Mouse (Mus musculus): ENCODE results near the gene Col28a1. TPM values are rescaled to one million over a fixed set of nuclear protein-coding genes. Genes with fewer than 3 reads are reported as not detected.

Col28a1 gene
- polyA plus RNA-seq (2014; fragmentation: Nextera tagmentation; extraction: Ambion mirVana): 0.09 TPM in 1 of 2 replicates, not detected in the other

DNA sequence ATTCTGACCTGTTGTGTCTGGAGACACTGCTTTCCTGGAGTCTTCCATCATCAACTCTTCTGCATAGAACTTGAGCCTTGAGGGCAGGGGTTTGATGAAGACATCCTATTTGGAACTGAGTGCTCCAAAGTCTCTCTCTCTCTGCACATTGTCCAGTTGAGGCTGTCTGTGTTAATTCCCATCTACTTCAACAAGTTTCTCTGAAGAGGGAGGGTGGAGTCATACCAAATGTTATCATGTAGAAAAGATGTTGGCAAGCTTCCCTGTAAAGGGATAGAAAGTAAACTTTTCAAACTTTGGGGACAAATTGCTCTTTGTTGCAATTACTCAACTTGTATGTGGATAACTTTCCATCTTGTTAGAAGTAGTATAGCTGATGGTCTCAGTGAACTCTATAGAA lies at the start of gene Col28a1:
Col28a1 (minus strand) TSS at position 101 of the 400 bp plus-strand sequence.
- no peaks in the 10 kb centered on the region; the same call in 1 of the 2 replicates for H3K9me3 ChIP-seq (ENCODE audit: control insufficient read depth, low read length)
- ATAC-seq (replicated peaks; ENCODE audit: low FRiP score) (no peak), DNase-seq (ENCODE audit: low spot score) (no peak)
- no peak within 1 kb of the TSS for H3K4me2 ChIP-seq (ENCODE audit: low read depth, low read length, severe bottlenecking)
- H3K36me3 ChIP-seq (ENCODE audit: control insufficient read depth, insufficient read depth, low read length): no peaks in the 10 kb centered on the region
- H3K9ac ChIP-seq (ENCODE audit: low read length): no peak within 1 kb of the TSS
- no peaks in the 10 kb centered on the region for H3K27me3 ChIP-seq (ENCODE audit: control insufficient read depth, insufficient read depth, low read length)
- no peaks in the 10 kb centered on the region for H3K4me1 ChIP-seq (replicated peaks; ENCODE audit: control insufficient read depth, insufficient read depth, low read length)
- H3K27ac ChIP-seq (ENCODE audit: low read depth, low read length): no peak within 1 kb of the TSS
- H3K4me3 ChIP-seq (ENCODE audit: low read depth, low read length): no peak within 1 kb of the TSS

GRCm38 (mm10) chr6:8228596-8228995 lies 36.2 kb upstream of the Col28a1 start:
- H3K36me3 ChIP-seq (ENCODE audit: control insufficient read depth, insufficient read depth, low read length): no peaks in the 10 kb centered on the region
- no peak overlapping the region for H3K4me3 ChIP-seq (ENCODE audit: low read depth, low read length)
- ATAC-seq (replicated peaks; ENCODE audit: low FRiP score) (no peak), DNase-seq (ENCODE audit: low spot score) (no peak)
- H3K27ac ChIP-seq (ENCODE audit: low read depth, low read length): no peak overlapping the region
- H3K4me2 ChIP-seq (ENCODE audit: low read depth, low read length, severe bottlenecking): no peak overlapping the region
- no peaks in the 10 kb centered on the region for H3K27me3 ChIP-seq (ENCODE audit: control insufficient read depth, insufficient read depth, low read length)
- H3K4me1 ChIP-seq (replicated peaks; ENCODE audit: control insufficient read depth, insufficient read depth, low read length): no peaks in the 10 kb centered on the region
- no peaks in the 10 kb centered on the region for H3K9me3 ChIP-seq (ENCODE audit: control insufficient read depth, low read length)
- WGBS: 89% methylated on average over 3 of the region's 3 CpGs
- H3K9ac ChIP-seq (ENCODE audit: low read length): no peak overlapping the region

DNA sequence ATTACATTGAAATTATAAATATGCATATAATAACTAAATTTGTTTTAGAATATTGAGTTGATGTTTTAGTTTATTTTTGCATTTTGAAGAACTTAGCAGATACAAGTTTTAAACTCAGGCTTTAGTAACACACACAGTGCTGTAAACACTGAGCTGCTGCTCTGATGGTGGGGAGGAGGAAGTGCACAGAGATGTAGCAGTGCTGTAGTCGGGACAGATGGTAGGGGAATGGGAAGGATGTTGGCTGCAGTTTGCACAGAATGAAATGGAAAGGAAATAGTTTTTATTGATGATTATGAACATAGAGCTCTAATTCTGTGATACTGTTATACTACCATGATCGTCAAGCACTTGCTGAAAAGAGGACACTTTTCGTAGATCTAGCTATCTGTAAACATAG lies 34.6 kb upstream of the Col28a1 start:
- H3K9ac ChIP-seq (ENCODE audit: low read length): no peak overlapping the region
- H3K27me3 ChIP-seq (ENCODE audit: control insufficient read depth, insufficient read depth, low read length): no peaks in the 10 kb centered on the region
- 90% methylated on average over 3 of the region's 3 CpGs for WGBS
- H3K4me3 ChIP-seq (ENCODE audit: low read depth, low read length): no peak overlapping the region
- no peaks in the 10 kb centered on the region for H3K4me1 ChIP-seq (replicated peaks; ENCODE audit: control insufficient read depth, insufficient read depth, low read length)
- H3K27ac ChIP-seq (ENCODE audit: low read depth, low read length): no peak overlapping the region
- DNase-seq (ENCODE audit: low spot score) (no peak), ATAC-seq (replicated peaks; ENCODE audit: low FRiP score) (no peak)
- H3K9me3 ChIP-seq (ENCODE audit: control insufficient read depth, low read length): no peaks in the 10 kb centered on the region
- H3K4me2 ChIP-seq (ENCODE audit: low read depth, low read length, severe bottlenecking): no peak overlapping the region
- H3K36me3 ChIP-seq (ENCODE audit: control insufficient read depth, insufficient read depth, low read length): no peaks in the 10 kb centered on the region; the same call in 1 of the 2 replicates

DNA sequence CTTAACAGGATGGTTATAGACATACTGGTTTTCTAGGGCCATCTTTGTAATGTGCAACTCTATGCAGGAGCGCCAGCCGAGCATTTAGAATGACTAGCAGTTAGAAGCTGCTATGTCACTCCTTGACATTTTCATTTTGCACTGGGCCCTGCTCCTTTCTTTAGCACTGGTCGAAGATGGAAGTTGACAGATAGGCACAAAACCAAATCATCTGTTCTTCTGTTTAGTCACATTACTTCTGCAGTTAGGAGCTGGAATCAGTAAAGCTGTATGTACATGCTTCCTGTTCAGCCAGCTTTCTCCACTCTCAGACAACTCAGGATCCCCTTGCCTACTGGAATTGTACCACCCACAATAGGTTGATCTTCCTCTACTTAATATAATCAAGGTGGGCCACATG lies 18.2 kb upstream of the Col28a1 start:
- no peaks in the 10 kb centered on the region for H3K9me3 ChIP-seq (ENCODE audit: control insufficient read depth, low read length)
- peak overlapping the region; percentile 50; the same call in 1 of the 2 replicates for H3K4me2 ChIP-seq (ENCODE audit: low read depth, low read length, severe bottlenecking)
- DNase-seq (ENCODE audit: low spot score) (no peak), ATAC-seq (replicated peaks; ENCODE audit: low FRiP score) (no peak)
- no peaks in the 10 kb centered on the region for H3K27me3 ChIP-seq (ENCODE audit: control insufficient read depth, insufficient read depth, low read length)
- 93% methylated on average over 3 of the region's 3 CpGs for WGBS
- H3K4me3 ChIP-seq (ENCODE audit: low read depth, low read length): no peak overlapping the region
- no peaks in the 10 kb centered on the region for H3K36me3 ChIP-seq (ENCODE audit: control insufficient read depth, insufficient read depth, low read length)
- H3K27ac ChIP-seq (ENCODE audit: low read depth, low read length): no peak overlapping the region
- H3K4me1 ChIP-seq (replicated peaks; ENCODE audit: control insufficient read depth, insufficient read depth, low read length): peaks cover 4% of the 10 kb centered on the region; the same call in 1 of the 2 replicates
- no peak overlapping the region for H3K9ac ChIP-seq (ENCODE audit: low read length)

DNA sequence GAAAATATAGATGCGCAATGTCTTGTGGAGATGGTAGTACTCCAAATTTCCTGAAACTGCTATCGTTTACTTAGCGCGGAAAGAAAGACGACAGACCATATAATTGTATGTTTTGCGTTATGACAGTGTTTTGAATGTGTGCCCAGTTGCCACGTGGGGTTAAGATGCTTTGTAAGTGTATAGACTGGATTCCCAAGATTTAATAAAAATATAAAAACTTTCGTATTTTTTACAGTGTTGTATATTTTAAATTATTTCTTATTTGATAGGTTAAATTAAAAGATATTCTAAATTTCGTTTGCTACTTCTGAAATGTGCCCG lies 17.4 kb upstream of the Col28a1 start:
- H3K27ac ChIP-seq (ENCODE audit: low read depth, low read length): no peak overlapping the region; the same call in 1 of the 2 replicates
- ATAC-seq (replicated peaks; ENCODE audit: low FRiP score) (peak; percentile 11), DNase-seq (ENCODE audit: low spot score) (no peak)
- H3K9me3 ChIP-seq (ENCODE audit: control insufficient read depth, low read length): no peaks in the 10 kb centered on the region
- H3K4me3 ChIP-seq (ENCODE audit: low read depth, low read length): peak overlapping the region; percentile 73
- peak overlapping the region; percentile 50 for H3K4me2 ChIP-seq (ENCODE audit: low read depth, low read length, severe bottlenecking)
- H3K4me1 ChIP-seq (replicated peaks; ENCODE audit: control insufficient read depth, insufficient read depth, low read length): peaks cover 4% of the 10 kb centered on the region; the same call in 1 of the 2 replicates
- peak overlapping the region; percentile 86 for H3K9ac ChIP-seq (ENCODE audit: low read length)
- no peaks in the 10 kb centered on the region for H3K36me3 ChIP-seq (ENCODE audit: control insufficient read depth, insufficient read depth, low read length)
- no peaks in the 10 kb centered on the region for H3K27me3 ChIP-seq (ENCODE audit: control insufficient read depth, insufficient read depth, low read length)
- 12% methylated on average over 10 of the region's 10 CpGs for WGBS

GRCm38 (mm10) chr6:8209047-8209865 lies 16.8 kb upstream of the Col28a1 start, which contains the start of gene Mios:
Mios (plus strand) TSS chr6:8209222.
- no peaks in the 10 kb centered on the region for H3K9me3 ChIP-seq (ENCODE audit: control insufficient read depth, low read length)
- peak within 1 kb of the TSS; percentile 50 for H3K4me2 ChIP-seq (ENCODE audit: low read depth, low read length, severe bottlenecking)
- DNase-seq (ENCODE audit: low spot score) (peak; percentile 97), ATAC-seq (replicated peaks; ENCODE audit: low FRiP score) (peak; percentile 98)
- peak within 1 kb of the TSS; percentile 81 for H3K27ac ChIP-seq (ENCODE audit: low read depth, low read length)
- 1% methylated on average over 85 of the region's 90 CpGs for WGBS
- H3K4me1 ChIP-seq (replicated peaks; ENCODE audit: control insufficient read depth, insufficient read depth, low read length): peaks cover 4% of the 10 kb centered on the region; the same call in 1 of the 2 replicates
- peak within 1 kb of the TSS; percentile 86 for H3K9ac ChIP-seq (ENCODE audit: low read length)
- no peaks in the 10 kb centered on the region for H3K27me3 ChIP-seq (ENCODE audit: control insufficient read depth, insufficient read depth, low read length)
- H3K4me3 ChIP-seq (ENCODE audit: low read depth, low read length): peak within 1 kb of the TSS; percentile 73
- no peaks in the 10 kb centered on the region for H3K36me3 ChIP-seq (ENCODE audit: control insufficient read depth, insufficient read depth, low read length)

DNA sequence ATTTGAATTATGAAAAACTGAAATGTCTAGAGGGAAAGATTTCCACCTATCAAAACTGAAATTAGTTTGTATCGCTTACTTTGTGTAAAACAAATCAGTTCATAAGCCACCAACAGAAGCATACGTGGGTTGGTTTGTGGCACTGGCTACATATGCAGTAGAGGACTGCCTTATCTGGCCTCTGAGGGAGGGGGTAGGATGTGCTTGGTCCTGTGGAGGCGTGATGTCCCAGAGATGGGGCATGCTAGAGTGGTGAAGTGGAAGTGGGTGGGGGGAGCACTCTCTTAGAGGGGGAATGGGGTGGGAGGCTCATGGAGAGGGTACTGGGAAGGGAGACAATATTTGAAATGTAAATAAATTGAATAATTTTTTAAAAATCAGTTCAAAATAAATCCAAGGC lies 2.5 kb downstream of the Col28a1 start:
- Histone ChIP-seq H3K27me3 (ENCODE audit: control insufficient read depth, insufficient read depth, low read length) (no peaks in the 10 kb centered on the region), H3K27ac (ENCODE audit: low read depth, low read length) (no peak overlapping the region), H3K9me3 (ENCODE audit: control insufficient read depth, low read length) (no peaks in the 10 kb centered on the region), H3K36me3 (ENCODE audit: control insufficient read depth, insufficient read depth, low read length) (no peaks in the 10 kb centered on the region), H3K4me1 (replicated peaks; ENCODE audit: control insufficient read depth, insufficient read depth, low read length) (no peaks in the 10 kb centered on the region), H3K9ac (ENCODE audit: low read length) (no peak overlapping the region), H3K4me3 (ENCODE audit: low read depth, low read length) (no peak overlapping the region), H3K4me2 (ENCODE audit: low read depth, low read length, severe bottlenecking) (no peak overlapping the region)
- DNase-seq (ENCODE audit: low spot score) (no peak), ATAC-seq (replicated peaks; ENCODE audit: low FRiP score) (0 out of 2 replicates have a peak, but pooled peaks have one; percentile 44)
- WGBS: 76% methylated on average over 3 of the region's 3 CpGs

GRCm38 (mm10) chr6:8188599-8189233 lies 3.7 kb downstream of the Col28a1 start:
- Histone ChIP-seq H3K4me3 (ENCODE audit: low read depth, low read length) (no peak overlapping the region), H3K36me3 (ENCODE audit: control insufficient read depth, insufficient read depth, low read length) (no peaks in the 10 kb centered on the region), H3K4me1 (replicated peaks; ENCODE audit: control insufficient read depth, insufficient read depth, low read length) (no peaks in the 10 kb centered on the region), H3K27me3 (ENCODE audit: control insufficient read depth, insufficient read depth, low read length) (no peaks in the 10 kb centered on the region), H3K9ac (ENCODE audit: low read length) (no peak overlapping the region), H3K4me2 (ENCODE audit: low read depth, low read length, severe bottlenecking) (no peak overlapping the region), H3K9me3 (ENCODE audit: control insufficient read depth, low read length) (no peaks in the 10 kb centered on the region), H3K27ac (ENCODE audit: low read depth, low read length) (no peak overlapping the region)
- no peak for DNase-seq (ENCODE audit: low spot score)
- no peak for ATAC-seq (replicated peaks; ENCODE audit: low FRiP score)
- WGBS: 98% methylated on average over 3 of the region's 3 CpGs

All from forebrain, embryonic 11.5 days (tissue).